Mouse (Mus musculus) spleen, postnatal 14 days (tissue): ENCODE measurements around the gene Selenot.
"Not testable (repeated sequence)": the region's sequence is repeated elsewhere in the genome, so short reads cannot be mapped to it uniquely, and the experiment has no call there.

Source experiments
- DNase-seq, 2 experiments: peaks; one replicate each; pipeline ENCODE4 v3.0.0; 2021 to 2022; ENCODE audit warnings: low spot score in 2 of 2

The Selenot gene

GRCm38 (mm10) chr3:58576137-58577066, at the start of gene Selenot:
Gene Selenot, plus strand, starts transcription at chr3:58576636.
- DNase-seq, result peak; percentile 95 to 96

GRCm38 (mm10) chr3:58536573-58536972, 39.9 kb upstream of the Selenot start:
- DNase-seq, result no peak

- no peak for DNase-seq
Observed at GRCm38 (mm10) chr3:58552001-58552811, 24.2 kb upstream of the Selenot start.

GRCm38 (mm10) chr3:58556649-58557048, 19.8 kb upstream of the Selenot start:
- DNase-seq, result no peak

- DNase-seq, result no peak
Observed at GRCm38 (mm10) chr3:58559887-58560286, 16.5 kb upstream of the Selenot start.

- DNase-seq, result no peak
Observed at GRCm38 (mm10) chr3:58561437-58561836, 15.0 kb upstream of the Selenot start.

GRCm38 (mm10) chr3:58570821-58571220, 5.6 kb upstream of the Selenot start:
- DNase-seq, result no peak

GRCm38 (mm10) chr3:58577067-58577503, 649 bp downstream of the Selenot start:
- peak; percentile 33 to 56 for DNase-seq

GRCm38 (mm10) chr3:58577506-58578050, 1.1 kb downstream of the Selenot start:
- DNase-seq, result no peak

GRCm38 (mm10) chr3:58581530-58581929, 5.1 kb downstream of the Selenot start:
- DNase-seq, result no peak

- no peak for DNase-seq
Observed at GRCm38 (mm10) chr3:58582297-58582696, 5.9 kb downstream of the Selenot start.

- DNase-seq, result no peak
Observed at GRCm38 (mm10) chr3:58582788-58583426, 6.5 kb downstream of the Selenot start.

GRCm38 (mm10) chr3:58590544-58590943, 14.1 kb downstream of the Selenot start:
- DNase-seq, result not testable (repeated sequence)

- not testable (repeated sequence) for DNase-seq
Observed at GRCm38 (mm10) chr3:58592666-58593065, 16.2 kb downstream of the Selenot start.

GRCm38 (mm10) chr3:58593623-58594022, 17.2 kb downstream of the Selenot start:
- DNase-seq, result no peak

GRCm38 (mm10) chr3:58608506-58608905, 32.1 kb downstream of the Selenot start:
- no peak for DNase-seq

GRCm38 (mm10) chr3:58609985-58610384, 33.5 kb downstream of the Selenot start:
- no peak for DNase-seq

- DNase-seq, result no peak
Observed at GRCm38 (mm10) chr3:58621066-58621465, 44.6 kb downstream of the Selenot start.

- DNase-seq, result no peak
Observed at GRCm38 (mm10) chr3:58622665-58623394, 46.4 kb downstream of the Selenot start.

GRCm38 (mm10) chr3:58624981-58625380, 48.5 kb downstream of the Selenot start:
- DNase-seq, result no peak

- no peak for DNase-seq
Observed at GRCm38 (mm10) chr3:58631693-58632092, 55.3 kb downstream of the Selenot start.
